In genomic region chr8:100865624-100866023, GRCm38 (mm10) we compare ENCODE assay signal across 13 mouse cellular contexts.
A peak's percentile ranks its signal among the peaks of the same experiment; 100 is the strongest.
DNase-seq lines count a peak whose midpoint lies in the region; ATAC-seq lines count a peak whose summit lies in the region.
"Had no signal": no experiment of that assay in that cellular context is flagged by ENCODE, and none has a peak within 500 bp of the region (broad histone marks: within the 10 kb centered on the region; RNA-seq: fewer than 3 reads in every experiment).

No protein-coding gene starts in this region.

- ATAC-seq in frontal cortex, adult (ENCODE audit: low TSS enrichment) = peak; percentile 89

- DNase-seq in frontal cortex, postnatal 25 days (ENCODE audit: low spot score in 2 of 2) = no peak
- peak; percentile 25 for DNase-seq in right cerebral cortex, adult 18-20 months
- no peak for DNase-seq in right cerebral cortex, postnatal 4 days
- DNase-seq in layer of hippocampus, adult 8-10 months (ENCODE audit: low spot score in 2 of 2) = peak; percentile 9 to 18
- peak; percentile 43 for DNase-seq in telencephalon, adult 2 months (ENCODE audit: low read depth, low spot score)
- DNase-seq in lung, adult 18-20 months = no peak
- DNase-seq in left cerebral cortex, adult 18-20 months (ENCODE audit: low spot score in 2 of 2) = no peak
- DNase-seq: adrenal gland, adult 8-10 months; B cell, adult 2 months; cerebellum, postnatal 25 days; gastrocnemius, postnatal 36 days; lung, postnatal 36 days had no signal

Comparison
In these comparisons a context has a peak if more than half of its experiments do, and no peak if none do; other contexts are left out.
1. DNase-seq: peak in right cerebral cortex, adult 18-20 months (single experiment), layer of hippocampus, adult 8-10 months (2 of 2) and telencephalon, adult 2 months (single experiment); none in frontal cortex, postnatal 25 days (0 of 2), right cerebral cortex, postnatal 4 days (single experiment), lung, adult 18-20 months (0 of 2) and left cerebral cortex, adult 18-20 months (0 of 2).